Mouse (Mus musculus) myocyte (in vitro differentiated cells): ENCODE results near the gene Sall4. TPM values are rescaled to one million over a fixed set of nuclear protein-coding genes. Genes with fewer than 3 reads are reported as not detected.

Experiments
- H3K27me3 ChIP-seq: one replicate; pipeline ENCODE4 v1.6.1; 2011; ENCODE audit not compliant: control insufficient read depth, insufficient read depth, insufficient read length
- H3K36me3 ChIP-seq: one replicate; pipeline ENCODE4 v1.6.1; 2011; ENCODE audit not compliant: control insufficient read depth, insufficient read depth
- H3K4me2 ChIP-seq: one replicate; pipeline ENCODE4 v1.6.1; 2011; ENCODE audit warnings: low read depth, control low read depth
- H3K4me3 ChIP-seq: one replicate; pipeline ENCODE4 v1.5.1; 2011; ENCODE audit warnings: mild to moderate bottlenecking, control low read depth, moderate library complexity
- H3K79me2 ChIP-seq: one replicate; pipeline ENCODE4 v1.6.1; 2011; ENCODE audit not compliant: control insufficient read depth, insufficient read depth
- H3ac ChIP-seq: one replicate; pipeline ENCODE4 v1.6.1; 2011; ENCODE audit not compliant: control insufficient read depth, insufficient read length
- CEBPB ChIP-seq: IDR thresholded peaks from 2 replicates; pipeline ENCODE4 v1.6.1; 2011; ENCODE audit warnings: mild to moderate bottlenecking, moderate library complexity; ENCODE audit not compliant: poor library complexity, insufficient read depth, severe bottlenecking
- E2F4 ChIP-seq: IDR thresholded peaks from one replicate; pipeline ENCODE4 v1.6.1; 2011; ENCODE audit warnings: mild to moderate bottlenecking, control low read depth, moderate library complexity; ENCODE audit not compliant: insufficient read depth
- MAX ChIP-seq: IDR thresholded peaks from one replicate; pipeline ENCODE4 v1.6.1; 2011; ENCODE audit warnings: low read depth, mild to moderate bottlenecking, control low read depth
- MYOD1 ChIP-seq, 3 experiments: IDR thresholded peaks; one replicate each; pipeline ENCODE4 v1.6.1; 2011; ENCODE audit warnings: control low read depth in 2 of 3, low read depth in 2 of 3, mild to moderate bottlenecking in 2 of 3, moderate library complexity in 1 of 3; ENCODE audit not compliant: insufficient read length in 2 of 3, control insufficient read depth in 1 of 3
- MYOG ChIP-seq, 3 experiments: IDR thresholded peaks; one replicate each; pipeline ENCODE4 v1.6.1; 2011; ENCODE audit warnings: control low read depth in 2 of 3, low read depth in 2 of 3, mild to moderate bottlenecking in 2 of 3; ENCODE audit not compliant: insufficient read length in 2 of 3, control insufficient read depth in 1 of 3, insufficient read depth in 1 of 3
- POLR2A ChIP-seq: IDR thresholded peaks from one replicate; pipeline ENCODE4 v1.6.1; 2011; ENCODE audit warnings: low read depth, mild to moderate bottlenecking, control low read depth, moderate library complexity; ENCODE audit not compliant: insufficient read length
- POLR2AphosphoS2 ChIP-seq: IDR thresholded peaks from one replicate; pipeline ENCODE4 v1.6.1; 2011; ENCODE audit warnings: low read depth, control low read depth; ENCODE audit not compliant: insufficient read length
- REST ChIP-seq: IDR thresholded peaks from one replicate; pipeline ENCODE4 v1.6.1; 2011; ENCODE audit warnings: mild to moderate bottlenecking, control low read depth, moderate library complexity; ENCODE audit not compliant: insufficient read depth, insufficient read length
- SRF ChIP-seq: IDR thresholded peaks from one replicate; pipeline ENCODE4 v1.6.1; 2011; ENCODE audit warnings: low read depth; ENCODE audit not compliant: control insufficient read depth, insufficient read length
- TCF12 ChIP-seq: IDR thresholded peaks from one replicate; pipeline ENCODE4 v1.6.1; 2011; ENCODE audit warnings: mild to moderate bottlenecking, control low read depth; ENCODE audit not compliant: poor library complexity, insufficient read depth, severe bottlenecking
- TCF3 ChIP-seq: IDR thresholded peaks from one replicate; pipeline ENCODE4 v1.6.1; 2011; ENCODE audit warnings: low read depth, control low read depth; ENCODE audit not compliant: insufficient read length
- USF1 ChIP-seq: IDR thresholded peaks from one replicate; pipeline ENCODE4 v1.6.1; 2011; ENCODE audit warnings: low read depth, mild to moderate bottlenecking, control low read depth, moderate library complexity
- polyA plus RNA-seq: library from polyadenylated mRNA; unstranded; fragments of >200 nt; fragmentation: generic; extraction: Trizol; gene quantifications from one replicate; pipeline ENCODE4 v1.2.1, GENCODE M21; 2012; ENCODE audit warnings: missing spikeins

Sall4 gene
- polyA plus RNA-seq, 1 experiment: not detected

- Histone ChIP-seq H3ac (no peak overlapping the region), H3K27me3 (peaks cover 4% of the 10 kb centered on the region), H3K4me3 (no peak overlapping the region), H3K79me2 (no peaks in the 10 kb centered on the region), H3K4me2 (no peak overlapping the region), H3K36me3 (no peaks in the 10 kb centered on the region)
- TF ChIP-seq TCF12: no peak
- no peak for TF ChIP-seq USF1
- TF ChIP-seq E2F4: no peak
These were observed 60.0 kb downstream of the Sall4 start for GRCm38 (mm10) chr2:168707766-168708165.

GRCm38 (mm10) chr2:168702266-168702665 is 65.5 kb downstream of the Sall4 start:
- Histone ChIP-seq H3ac (no peak overlapping the region), H3K36me3 (no peaks in the 10 kb centered on the region), H3K27me3 (peaks cover 9% of the 10 kb centered on the region), H3K79me2 (no peaks in the 10 kb centered on the region), H3K4me3 (no peak overlapping the region), H3K4me2 (no peak overlapping the region)
- no peak for TF ChIP-seq MYOD1 (IDR thresholded peaks at IDR 0.05; ENCODE audit: control insufficient read depth in 1 of 3, insufficient read length in 2 of 3, low read depth in 2 of 3)
- TF ChIP-seq USF1: no peak
- TF ChIP-seq CEBPB: no peak
- TF ChIP-seq TCF12: no peak
- TF ChIP-seq POLR2A: no peak
- no peak for TF ChIP-seq MAX
- TF ChIP-seq POLR2AphosphoS2: no peak
- TF ChIP-seq SRF: no peak
- no peak for TF ChIP-seq MYOG (IDR thresholded peaks at IDR 0.05; ENCODE audit: control insufficient read depth in 1 of 3, insufficient read depth in 1 of 3, insufficient read length in 2 of 3, low read depth in 2 of 3)
- TF ChIP-seq E2F4: no peak
- TF ChIP-seq TCF3: no peak
- no peak for TF ChIP-seq REST

Other genes with a start within 250 kb of the Sall4 start
- 0.55 TPM for gene Nfatc2, start 166.3 kb downstream of the Sall4 start, polyA plus RNA-seq
- gene Atp9a, start 25.5 kb downstream of the Sall4 start, polyA plus RNA-seq: 41.6 TPM
- gene Zfp64, start 187.6 kb upstream of the Sall4 start, polyA plus RNA-seq: 22.6 TPM